Mouse (Mus musculus) liver, postnatal 0 days (tissue): ENCODE data around the gene Smtnl1.
A peak's percentile ranks its signal among the peaks of the same experiment; 100 is the strongest.

ENCODE experiments used
- CTCF ChIP-seq: sonication (generic); IDR thresholded peaks from 2 replicates; pipeline ENCODE4 v1.5.1; 2016; ENCODE audit warnings: antibody characterized with exemption, low read depth
- EP300 ChIP-seq: IDR thresholded peaks from 2 replicates; pipeline ENCODE4 v1.6.1; 2016; ENCODE audit warnings: antibody characterized with exemption, low read depth, mild to moderate bottlenecking

DNA sequence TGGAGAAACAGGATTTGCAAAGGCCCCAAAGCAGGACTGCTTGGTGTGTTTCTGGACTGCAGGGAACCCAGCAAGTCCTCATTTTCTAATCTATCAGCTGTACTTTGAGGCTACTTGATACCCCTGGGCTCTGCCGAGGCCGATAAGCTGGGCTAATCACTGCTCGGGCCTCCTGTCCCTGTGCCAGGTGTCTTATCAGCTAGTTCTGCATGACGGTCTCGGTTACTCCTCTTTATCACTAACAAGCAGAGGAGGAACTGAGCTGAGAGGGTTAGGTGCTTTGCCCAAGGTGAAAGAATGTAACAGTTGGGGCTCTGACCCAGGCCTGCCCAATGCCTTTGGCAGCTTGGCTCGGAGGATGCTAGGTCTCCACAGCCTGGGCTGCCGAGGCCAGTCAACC is 10.6 kb downstream of the Smtnl1 start:
- TF ChIP-seq CTCF (no peak), EP300 (peak; percentile 100)
